Mouse (Mus musculus) heart, postnatal 0 days (tissue): ENCODE data around the gene Cnih1.

Experiments
- CTCF ChIP-seq: IDR thresholded peaks from 2 replicates; pipeline ENCODE4 v1.5.1; 2016; ENCODE audit warnings: antibody characterized with exemption, control low read depth, low read depth
- EP300 ChIP-seq: IDR thresholded peaks from 2 replicates; pipeline ENCODE4 v1.6.1; 2016; ENCODE audit warnings: antibody characterized with exemption, low read depth

DNA sequence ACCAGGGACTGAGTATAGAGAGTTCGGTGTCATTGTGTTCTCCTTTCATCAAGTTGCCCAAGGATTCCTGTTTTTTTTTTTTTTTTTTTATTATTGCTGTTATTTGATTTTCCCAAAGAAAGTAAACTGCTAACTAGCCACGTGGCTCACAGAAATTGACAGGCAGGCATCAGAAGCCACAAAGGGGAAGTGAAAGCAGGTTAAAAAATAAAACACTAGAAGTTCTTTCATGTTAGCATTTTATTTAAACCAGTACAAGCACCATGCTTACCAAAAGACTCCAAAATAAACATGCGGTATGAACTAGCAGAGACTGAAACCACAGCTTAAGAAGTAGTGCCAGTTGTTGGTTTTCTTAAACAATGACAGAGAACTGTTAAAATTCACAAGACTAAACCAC, 19.7 kb upstream of the Cnih1 start:
- TF ChIP-seq CTCF (no peak), EP300 (no peak)
